Mouse (Mus musculus) cerebellum, adult (tissue): ENCODE data around the gene Sort1.

Source experiments
- ATAC-seq: cut with Nextera tagmentation; 2 replicates; pipeline ENCODE4 v1.9.2; 2017; ENCODE audit warnings: mild to moderate bottlenecking, moderate library complexity, mixed read lengths; ENCODE audit not compliant: insufficient number of reproducible peaks, low FRiP score, low TSS enrichment

Sort1 gene

DNA sequence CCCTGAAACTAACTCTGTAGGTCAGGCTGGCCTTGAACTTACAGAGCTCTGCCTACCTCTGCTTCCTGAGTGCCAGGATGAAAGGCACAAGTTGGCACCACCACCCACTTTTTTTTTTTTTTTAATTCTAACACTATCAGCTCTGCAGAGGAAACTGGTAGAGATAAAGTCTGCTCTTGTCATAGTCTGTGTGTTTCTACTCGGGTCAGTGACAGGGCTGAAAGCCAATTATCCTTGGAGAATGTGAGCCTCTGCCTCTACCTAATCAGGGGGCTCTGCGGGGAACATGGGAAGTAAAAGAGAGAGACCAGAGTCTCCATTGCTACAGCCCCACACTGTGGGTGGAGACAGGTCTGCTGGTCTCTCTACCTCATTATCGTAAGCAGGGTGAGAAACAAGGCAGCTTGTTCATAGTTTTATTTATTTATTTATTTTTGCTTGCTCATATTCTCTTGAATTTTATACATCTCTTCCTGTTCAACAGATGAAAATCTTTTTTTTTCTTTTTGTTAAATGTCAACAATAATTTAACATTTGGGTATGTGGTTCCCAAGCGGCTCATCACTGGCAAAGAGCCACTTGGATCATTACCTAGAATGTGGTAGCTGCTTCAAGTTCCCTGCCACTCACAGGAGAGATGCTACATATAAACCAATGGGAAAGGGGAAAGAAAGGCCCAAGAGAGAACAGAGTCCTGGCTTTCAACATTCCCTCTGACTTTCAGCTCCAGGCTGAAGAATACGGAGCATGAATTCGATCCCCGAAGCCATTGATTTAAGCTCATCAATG lies 95.2 kb downstream of the Sort1 start:
- ATAC-seq: no peak

DNA sequence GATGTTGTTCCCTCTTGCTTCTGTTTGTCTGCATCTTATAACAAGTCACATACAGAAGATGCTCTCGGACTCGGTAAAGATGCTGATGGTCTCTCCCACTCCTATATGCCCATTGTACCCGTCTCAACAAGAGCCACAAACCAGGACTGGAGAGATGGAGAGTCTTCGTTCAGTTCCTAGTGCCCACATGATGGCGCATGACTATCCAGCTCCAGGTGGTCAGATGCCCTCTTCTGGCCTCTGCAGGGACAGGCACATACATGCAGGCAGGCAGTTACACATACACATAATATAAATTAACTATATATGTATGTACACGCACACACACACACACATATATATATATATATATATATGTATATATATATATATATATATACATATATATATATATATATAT lies 96.8 kb downstream of the Sort1 start:
- ATAC-seq: no peak

DNA sequence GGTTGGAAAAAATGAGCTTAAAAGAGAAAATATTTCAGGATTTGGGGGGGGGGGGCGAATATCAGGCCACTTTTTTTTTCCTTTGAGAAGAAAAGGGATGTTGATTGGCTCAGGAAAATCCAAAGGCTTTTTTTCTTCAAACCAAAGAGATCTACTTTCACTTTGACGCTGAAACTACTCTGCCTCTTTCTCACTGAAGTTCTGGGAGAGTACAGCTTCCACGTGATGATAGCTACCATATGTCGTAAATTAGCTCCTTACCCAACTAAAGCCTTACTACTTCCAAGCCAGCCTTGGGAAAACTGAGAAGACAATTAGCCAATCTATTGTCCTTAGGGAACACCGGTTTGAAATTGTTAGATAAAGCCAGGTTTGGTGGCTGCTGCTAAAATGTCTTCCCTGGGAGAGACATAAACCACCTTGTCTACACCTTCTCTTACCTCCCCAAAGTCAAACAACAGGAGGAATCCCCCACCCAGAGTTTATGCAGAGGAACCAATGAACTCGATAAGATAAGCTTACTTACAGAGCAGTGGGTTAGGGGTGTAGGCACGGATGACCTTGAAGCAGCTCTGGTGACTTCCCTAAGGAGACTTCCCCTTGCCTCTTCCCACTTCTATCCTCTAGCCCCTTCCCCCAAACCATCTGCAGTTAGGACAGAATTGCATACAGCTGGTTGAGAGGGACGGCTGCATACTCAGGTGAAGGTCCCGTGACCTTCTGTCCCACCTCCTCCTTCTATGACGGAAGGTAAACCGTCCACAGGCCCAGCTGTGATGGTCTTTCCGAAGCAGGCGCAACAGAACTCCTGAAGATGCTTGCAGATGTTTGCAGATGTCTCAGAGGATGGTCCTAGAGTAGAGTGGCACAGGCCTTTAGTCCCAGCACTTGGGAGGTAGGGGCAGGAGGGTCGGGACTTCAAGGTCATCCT lies 98.3 kb downstream of the Sort1 start:
- ATAC-seq: no peak

GRCm38 (mm10) chr3:108383485-108384354 lies 99.8 kb downstream of the Sort1 start, which contains the start of gene Psrc1:
TSS of gene Psrc1 (plus strand) at chr3:108383839.
- ATAC-seq: peak; percentile 87

GRCm38 (mm10) chr3:108384425-108384824 lies 100.5 kb downstream of the Sort1 start:
- no peak for ATAC-seq

GRCm38 (mm10) chr3:108386186-108386585 lies 102.3 kb downstream of the Sort1 start:
- ATAC-seq: no peak

GRCm38 (mm10) chr3:108389111-108389545 lies 105.2 kb downstream of the Sort1 start:
- ATAC-seq: peak; percentile 72

- no peak for ATAC-seq
Measured at GRCm38 (mm10) chr3:108392299-108392698, 108.4 kb downstream of the Sort1 start.

GRCm38 (mm10) chr3:108392793-108393192 lies 108.9 kb downstream of the Sort1 start:
- no peak for ATAC-seq

GRCm38 (mm10) chr3:108398281-108398680 lies 114.4 kb downstream of the Sort1 start:
- no peak for ATAC-seq

DNA sequence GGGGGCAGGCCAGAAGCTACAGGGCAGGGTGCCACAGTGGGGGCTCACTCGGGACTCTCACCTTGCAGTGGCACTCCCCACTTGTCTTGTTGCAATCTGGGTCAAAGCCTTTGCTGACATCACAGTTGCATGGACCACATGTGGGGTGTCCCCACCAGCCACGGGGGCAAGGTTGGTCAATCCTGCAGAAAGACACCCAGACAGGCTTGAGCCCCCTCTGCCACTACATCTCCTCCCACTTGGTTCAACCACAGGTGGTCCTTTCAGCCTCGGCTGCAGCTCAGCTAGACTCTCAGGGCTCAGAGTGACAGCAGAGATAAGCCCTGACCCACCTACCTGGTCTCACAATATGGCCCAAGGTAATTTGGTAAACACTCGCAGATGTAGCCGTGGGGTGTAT lies 116.6 kb downstream of the Sort1 start:
- ATAC-seq: no peak

DNA sequence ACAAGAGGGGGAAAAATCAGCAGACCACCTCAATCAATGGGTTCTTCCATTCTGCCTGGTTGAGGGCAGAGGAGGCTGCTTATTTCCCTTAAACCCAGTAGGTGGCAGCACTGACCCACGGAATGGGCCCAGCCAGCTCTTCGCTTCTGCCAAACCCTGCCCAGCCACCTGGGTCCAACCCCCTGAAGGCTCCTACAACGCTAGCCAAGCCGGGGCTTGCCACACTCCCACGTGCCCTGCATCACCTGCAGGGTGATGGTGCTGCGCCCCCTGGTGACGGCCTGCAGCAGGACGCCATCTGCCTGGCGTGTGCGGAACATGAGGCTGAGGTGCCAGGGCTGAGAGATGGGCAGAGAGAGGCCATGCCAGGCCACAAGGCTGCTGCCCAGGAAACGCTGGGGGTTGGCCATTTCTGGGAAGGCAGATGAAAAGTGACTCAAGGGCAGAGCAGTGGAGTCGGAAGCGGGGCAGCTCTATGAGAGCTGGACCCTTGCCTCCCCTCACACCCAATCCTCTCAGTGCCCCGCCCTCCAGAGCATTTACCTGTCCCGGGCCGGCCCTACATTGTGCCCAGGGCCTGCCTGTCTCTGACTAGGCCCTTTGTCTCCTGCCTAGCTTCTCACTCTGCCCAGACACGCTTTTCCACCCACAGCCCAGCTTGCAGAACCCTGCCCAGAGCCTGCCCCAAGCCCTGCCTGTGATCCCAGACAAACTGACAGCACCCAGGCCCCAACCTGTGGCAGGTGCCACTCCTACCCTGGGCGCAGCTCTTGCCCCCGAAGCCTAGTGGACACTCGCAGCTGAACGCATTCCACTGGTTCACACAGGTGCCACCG lies 118.0 kb downstream of the Sort1 start:
- peak; percentile 84 for ATAC-seq

GRCm38 (mm10) chr3:108402528-108402920 lies 118.6 kb downstream of the Sort1 start:
- no peak for ATAC-seq

- no peak for ATAC-seq
Measured at GRCm38 (mm10) chr3:108405536-108406305, 121.8 kb downstream of the Sort1 start.

GRCm38 (mm10) chr3:108406306-108406885 lies 122.5 kb downstream of the Sort1 start:
- no peak for ATAC-seq

DNA sequence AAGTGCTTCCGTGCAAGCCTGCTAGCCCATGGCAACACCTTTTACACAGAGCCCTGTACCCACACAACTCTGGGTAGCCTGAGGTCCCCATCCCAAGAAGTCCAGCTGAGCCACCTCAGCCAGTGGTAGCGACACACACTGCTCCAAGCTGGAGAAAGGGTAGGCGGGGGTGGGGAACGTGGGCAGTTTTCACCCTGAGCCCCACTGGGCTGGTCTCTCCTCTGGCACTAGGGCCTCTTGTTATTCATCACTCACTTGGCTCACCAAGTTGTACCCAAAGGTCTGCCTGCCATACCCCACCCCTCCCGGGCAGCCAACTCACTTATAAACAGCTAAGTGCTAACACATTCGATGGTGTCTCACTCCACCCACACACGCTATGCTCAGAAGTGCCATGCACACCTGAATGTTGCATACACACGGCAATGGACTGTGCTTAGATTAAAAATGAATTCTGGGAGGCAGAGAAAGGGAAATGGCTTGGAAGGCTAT lies 124.7 kb downstream of the Sort1 start:
- no peak for ATAC-seq

DNA sequence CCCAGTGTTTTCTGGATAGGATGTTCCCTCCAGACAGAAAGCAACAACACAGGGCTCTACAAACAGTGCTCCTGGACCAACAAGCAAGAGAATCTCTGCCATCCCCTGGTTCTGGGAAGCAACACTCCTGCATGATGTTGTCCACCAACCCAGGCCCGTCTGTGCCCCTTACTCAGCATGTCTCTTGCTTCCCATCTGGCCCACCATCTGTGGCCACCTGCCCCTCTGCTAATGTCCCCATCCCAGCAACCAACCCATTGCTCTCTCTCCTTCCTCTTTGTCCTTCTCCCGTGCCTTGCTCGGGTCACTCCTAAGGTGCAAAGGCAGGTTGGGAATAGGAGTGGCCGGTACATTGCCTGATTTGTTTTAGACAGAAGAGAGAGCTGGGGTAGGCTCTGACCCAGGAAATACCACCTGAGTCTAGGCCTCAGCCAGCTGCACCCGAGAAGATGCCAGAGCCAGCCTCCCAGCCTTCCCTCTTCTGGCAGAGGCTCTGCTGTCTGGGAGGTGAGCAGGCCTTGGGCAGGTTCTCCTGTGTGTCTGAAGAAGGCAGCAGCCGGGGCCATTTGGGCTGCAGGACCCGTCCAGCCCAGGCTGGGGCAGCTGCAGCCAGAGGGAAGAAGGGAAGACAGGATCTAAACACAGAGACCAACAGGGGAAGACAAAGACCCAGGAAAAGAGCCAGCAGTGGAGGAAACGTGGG lies 125.9 kb downstream of the Sort1 start:
- ATAC-seq: no peak

- ATAC-seq: no peak
Measured at GRCm38 (mm10) chr3:108410359-108410714, 126.5 kb downstream of the Sort1 start.
